Mouse (Mus musculus): Measurements from ENCODE around the gene Sdf2.

The Sdf2 gene

GRCm38 (mm10) chr11:78245627-78246317, at the start of gene Sdf2, which contains the start of gene Supt6:
Gene Sdf2, plus strand, starts transcription at chr11:78245746.
Gene Supt6, minus strand, starts transcription at chr11:78245987.
- peak; percentile 80 to 84 for DNase-seq

- no peak for DNase-seq
These were observed 43.2 kb upstream of the Sdf2 start for GRCm38 (mm10) chr11:78202372-78202771.

GRCm38 (mm10) chr11:78204287-78204686, 41.3 kb upstream of the Sdf2 start:
- no peak for DNase-seq

GRCm38 (mm10) chr11:78205361-78206206, 40.0 kb upstream of the Sdf2 start:
- no peak for DNase-seq

GRCm38 (mm10) chr11:78207190-78207589, 38.4 kb upstream of the Sdf2 start:
- no peak for DNase-seq

- no peak for DNase-seq
These were observed 35.7 kb upstream of the Sdf2 start for GRCm38 (mm10) chr11:78209886-78210285.

- DNase-seq = no peak
These were observed 34.9 kb upstream of the Sdf2 start for GRCm38 (mm10) chr11:78210615-78211014.

- no peak for DNase-seq
These were observed 34.0 kb upstream of the Sdf2 start for GRCm38 (mm10) chr11:78211513-78211912.

GRCm38 (mm10) chr11:78213086-78213817, 32.3 kb upstream of the Sdf2 start:
- no peak for DNase-seq

GRCm38 (mm10) chr11:78215709-78216317, 29.7 kb upstream of the Sdf2 start:
- no peak for DNase-seq

- no peak for DNase-seq
These were observed 22.0 kb upstream of the Sdf2 start for GRCm38 (mm10) chr11:78223586-78223985.

GRCm38 (mm10) chr11:78231518-78231917, 14.0 kb upstream of the Sdf2 start:
- DNase-seq = no peak

GRCm38 (mm10) chr11:78240193-78240857, 5.2 kb upstream of the Sdf2 start:
- no peak for DNase-seq

GRCm38 (mm10) chr11:78245261-78245626, 302 bp upstream of the Sdf2 start:
- no peak for DNase-seq

- no peak for DNase-seq
These were observed 919 bp downstream of the Sdf2 start for GRCm38 (mm10) chr11:78246318-78247011.

- DNase-seq = no peak
These were observed 1.4 kb downstream of the Sdf2 start for GRCm38 (mm10) chr11:78247012-78247348.

GRCm38 (mm10) chr11:78247727-78248140, 2.2 kb downstream of the Sdf2 start:
- DNase-seq = no peak

- no peak for DNase-seq
These were observed 11.1 kb downstream of the Sdf2 start for GRCm38 (mm10) chr11:78256618-78257017.

GRCm38 (mm10) chr11:78260489-78261258, 15.1 kb downstream of the Sdf2 start:
- DNase-seq = no peak

GRCm38 (mm10) chr11:78261380-78262352, 16.1 kb downstream of the Sdf2 start, which contains the start of gene 2610507B11Rik:
Gene 2610507B11Rik, plus strand, starts transcription at chr11:78261752.
- DNase-seq = peak; percentile 84 to 94
